Mouse (Mus musculus): ENCODE measurements around the gene Gstm2. TPM values are rescaled to one million over a fixed set of nuclear protein-coding genes. Genes with fewer than 3 reads are reported as not detected.

Gstm2 gene
- polyA plus RNA-seq (2014; fragmentation: Illumina TruSeq; extraction: RNeasy Lipid Tissue Mini Kit (QIAGEN cat#74804); ENCODE audit: low read depth, low replicate concordance): 81.4 TPM

GRCm38 (mm10) chr3:107986041-107986562 lies at the start of gene Gstm2:
Gstm2 (minus strand) TSS chr3:107986453.

GRCm38 (mm10) chr3:108017473-108018189 lies 31.4 kb upstream of the Gstm2 start, which contains the start of gene Gstm1:
Gstm1 (minus strand) TSS chr3:108017973.

GRCm38 (mm10) chr3:107968724-107969395 lies 17.4 kb downstream of the Gstm2 start, which contains the start of gene Gstm3:
Gstm3 (minus strand) TSS chr3:107969283.

GRCm38 (mm10) chr3:107943239-107943990 lies 42.8 kb downstream of the Gstm2 start, which contains the start of gene Gstm6:
Gstm6 (minus strand) TSS chr3:107943749.

Other genes with a start within 250 kb of the Gstm2 start
- gene Csf1, start 226.0 kb downstream of the Gstm2 start, polyA plus RNA-seq (2014; fragmentation: Illumina TruSeq; extraction: RNeasy Lipid Tissue Mini Kit (QIAGEN cat#74804); ENCODE audit: low read depth, low replicate concordance): 4.7 TPM
- not detected for gene Eps8l3, start 109.2 kb downstream of the Gstm2 start, polyA plus RNA-seq (2014; fragmentation: Illumina TruSeq; extraction: RNeasy Lipid Tissue Mini Kit (QIAGEN cat#74804); ENCODE audit: low read depth, low replicate concordance)
- gene Gstm5, start 90.6 kb downstream of the Gstm2 start, polyA plus RNA-seq (2014; fragmentation: Illumina TruSeq; extraction: RNeasy Lipid Tissue Mini Kit (QIAGEN cat#74804); ENCODE audit: low read depth, low replicate concordance): 20.2 TPM
- 26.7 TPM for gene Gstm7, start 54.6 kb downstream of the Gstm2 start, polyA plus RNA-seq (2014; fragmentation: Illumina TruSeq; extraction: RNeasy Lipid Tissue Mini Kit (QIAGEN cat#74804); ENCODE audit: low read depth, low replicate concordance)
- gene Gstm6, start 42.7 kb downstream of the Gstm2 start, polyA plus RNA-seq (2014; fragmentation: Illumina TruSeq; extraction: RNeasy Lipid Tissue Mini Kit (QIAGEN cat#74804); ENCODE audit: low read depth, low replicate concordance): 96.2 TPM
- gene Gstm3, start 17.2 kb downstream of the Gstm2 start, polyA plus RNA-seq (2014; fragmentation: Illumina TruSeq; extraction: RNeasy Lipid Tissue Mini Kit (QIAGEN cat#74804); ENCODE audit: low read depth, low replicate concordance): 31.2 TPM
- 506 TPM for gene Gstm1, start 31.5 kb upstream of the Gstm2 start, polyA plus RNA-seq (2014; fragmentation: Illumina TruSeq; extraction: RNeasy Lipid Tissue Mini Kit (QIAGEN cat#74804); ENCODE audit: low read depth, low replicate concordance)
- gene Gstm4, start 58.4 kb upstream of the Gstm2 start, polyA plus RNA-seq (2014; fragmentation: Illumina TruSeq; extraction: RNeasy Lipid Tissue Mini Kit (QIAGEN cat#74804); ENCODE audit: low read depth, low replicate concordance): 25.8 TPM
- gene Ampd2, start 100.2 kb upstream of the Gstm2 start, polyA plus RNA-seq (2014; fragmentation: Illumina TruSeq; extraction: RNeasy Lipid Tissue Mini Kit (QIAGEN cat#74804); ENCODE audit: low read depth, low replicate concordance): 6.4 TPM
- gene Gnat2, start 106.3 kb upstream of the Gstm2 start, polyA plus RNA-seq (2014; fragmentation: Illumina TruSeq; extraction: RNeasy Lipid Tissue Mini Kit (QIAGEN cat#74804); ENCODE audit: low read depth, low replicate concordance): 0.95 TPM
- gene Gnai3, start 159.7 kb upstream of the Gstm2 start, polyA plus RNA-seq (2014; fragmentation: Illumina TruSeq; extraction: RNeasy Lipid Tissue Mini Kit (QIAGEN cat#74804); ENCODE audit: low read depth, low replicate concordance): 137 TPM
- not detected for gene Gpr61, start 168.4 kb upstream of the Gstm2 start, polyA plus RNA-seq (2014; fragmentation: Illumina TruSeq; extraction: RNeasy Lipid Tissue Mini Kit (QIAGEN cat#74804); ENCODE audit: low read depth, low replicate concordance)
- 2.5 TPM for gene Amigo1, start 199.9 kb upstream of the Gstm2 start, polyA plus RNA-seq (2014; fragmentation: Illumina TruSeq; extraction: RNeasy Lipid Tissue Mini Kit (QIAGEN cat#74804); ENCODE audit: low read depth, low replicate concordance)
- 2.0 TPM for gene Cyb561d1, start 214.8 kb upstream of the Gstm2 start, polyA plus RNA-seq (2014; fragmentation: Illumina TruSeq; extraction: RNeasy Lipid Tissue Mini Kit (QIAGEN cat#74804); ENCODE audit: low read depth, low replicate concordance)
- not detected for gene Atxn7l2, start 224.5 kb upstream of the Gstm2 start, polyA plus RNA-seq (2014; fragmentation: Illumina TruSeq; extraction: RNeasy Lipid Tissue Mini Kit (QIAGEN cat#74804); ENCODE audit: low read depth, low replicate concordance)
- not detected for gene Sypl2, start 240.2 kb upstream of the Gstm2 start, polyA plus RNA-seq (2014; fragmentation: Illumina TruSeq; extraction: RNeasy Lipid Tissue Mini Kit (QIAGEN cat#74804); ENCODE audit: low read depth, low replicate concordance)

Measured in liver, adult 10 weeks (tissue).